8 mouse cellular contexts compared by ENCODE assay signal in genomic region chr11:81153841-81154240, GRCm38 (mm10).
DNase-seq lines count a peak whose midpoint lies in the region; ATAC-seq and TF ChIP-seq lines count a peak whose summit lies in the region.

No protein-coding gene starts in this region.

- H3K4me1 ChIP-seq in cerebellum, adult 2 months (ENCODE audit: control insufficient read depth, insufficient read depth, low read length) = no peaks in the 10 kb centered on the region
- peaks cover 3% of the 10 kb centered on the region; the same call in 1 of the 2 replicates for H3K4me1 ChIP-seq in neural tube, embryonic 11.5 days (ENCODE audit: control insufficient read depth, insufficient read depth, low read length)
- peaks cover 31% of the 10 kb centered on the region for H3K4me1 ChIP-seq in limb, embryonic 10.5 days
- peaks cover 16% of the 10 kb centered on the region for H3K4me1 ChIP-seq in stomach, embryonic 16.5 days (ENCODE audit: control insufficient read depth, insufficient read depth, low read length)

- no peaks in the 10 kb centered on the region for H3K36me3 ChIP-seq in neural tube, embryonic 11.5 days (ENCODE audit: control insufficient read depth, insufficient read depth, low read length)
- no peaks in the 10 kb centered on the region for H3K36me3 ChIP-seq in limb, embryonic 10.5 days
- H3K36me3 ChIP-seq in stomach, embryonic 16.5 days (ENCODE audit: control insufficient read depth, insufficient read depth, low read length) = no peaks in the 10 kb centered on the region

- WGBS in cerebellum, adult 2 months = 17% methylated on average over 13 of the region's 13 CpGs
- 17% methylated on average over 13 of the region's 13 CpGs for WGBS in neural tube, embryonic 11.5 days
- 18% methylated on average over 13 of the region's 13 CpGs for WGBS in limb, embryonic 10.5 days
- 10% methylated on average over 13 of the region's 13 CpGs for WGBS in stomach, embryonic 16.5 days

- no peak for DNase-seq in cerebellum, adult 2 months
- DNase-seq in neural tube, embryonic 11.5 days (ENCODE audit: low spot score) = no peak
- no peak for DNase-seq in neural tube, embryonic 10.5 days (ENCODE audit: extremely low spot score, low spot score)
- DNase-seq in limb, embryonic 10.5 days (ENCODE audit: low spot score) = no peak
- DNase-seq in yolk sac, embryonic 10.5 days (ENCODE audit: low spot score) = no peak

- TF ChIP-seq POLR2A in cerebellum, adult 2 months (IDR thresholded peaks at IDR 0.05; ENCODE audit: borderline replicate concordance, insufficient read depth, low read length) = no peak

- no peak overlapping the region for H3K9ac ChIP-seq in neural tube, embryonic 11.5 days (ENCODE audit: low read length)
- no peak overlapping the region for H3K9ac ChIP-seq in stomach, embryonic 16.5 days (ENCODE audit: low read length)

- no peaks in the 10 kb centered on the region for H3K9me3 ChIP-seq in neural tube, embryonic 11.5 days (ENCODE audit: control insufficient read depth, low read length)
- no peaks in the 10 kb centered on the region for H3K9me3 ChIP-seq in limb, embryonic 10.5 days (replicated peaks)
- H3K9me3 ChIP-seq in stomach, embryonic 16.5 days (replicated peaks; ENCODE audit: control insufficient read depth, low read length) = no peaks in the 10 kb centered on the region

- no peaks in the 10 kb centered on the region; the same call in 1 of the 2 replicates for H3K27me3 ChIP-seq in cerebellum, adult 2 months (ENCODE audit: control insufficient read depth, insufficient read depth, low read length)
- H3K27me3 ChIP-seq in neural tube, embryonic 11.5 days (ENCODE audit: control insufficient read depth, insufficient read depth, low read length) = peaks cover 12% of the 10 kb centered on the region; the same call in 1 of the 2 replicates
- peaks cover 78% of the 10 kb centered on the region for H3K27me3 ChIP-seq in limb, embryonic 10.5 days (ENCODE audit: low read depth, poor library complexity, severe bottlenecking)
- H3K27me3 ChIP-seq in stomach, embryonic 16.5 days (ENCODE audit: control insufficient read depth, insufficient read depth, low read length) = peaks cover 53% of the 10 kb centered on the region

- no peak for ATAC-seq in cerebellum, adult (ENCODE audit: insufficient number of reproducible peaks, low FRiP score, low TSS enrichment)
- ATAC-seq in neural tube, embryonic 11.5 days (ENCODE audit: insufficient read depth, low FRiP score, low TSS enrichment) = no peak
- no peak for ATAC-seq in stomach, embryonic 16.5 days (ENCODE audit: insufficient read depth, low FRiP score)
- ATAC-seq in granulocyte monocyte progenitor cell, adult 5-6 weeks (replicated peaks; ENCODE audit: poor library complexity, severe bottlenecking) = no peak

- no peak overlapping the region for H3K27ac ChIP-seq in cerebellum, adult 2 months (ENCODE audit: insufficient read depth, low read length)
- H3K27ac ChIP-seq in neural tube, embryonic 11.5 days (ENCODE audit: low read depth, low read length) = no peak overlapping the region
- H3K27ac ChIP-seq in limb, embryonic 10.5 days = no peak overlapping the region
- no peak overlapping the region for H3K27ac ChIP-seq in stomach, embryonic 16.5 days (ENCODE audit: low read length)

- no peak for TF ChIP-seq CTCF in cerebellum, adult 2 months (IDR thresholded peaks at IDR 0.05; ENCODE audit: borderline replicate concordance, insufficient read depth, low read depth, low read length)

- peak overlapping the region; percentile 96 for H3K4me2 ChIP-seq in neural tube, embryonic 11.5 days (ENCODE audit: low read depth)
- H3K4me2 ChIP-seq in stomach, embryonic 16.5 days (ENCODE audit: low read depth, low read length) = peak overlapping the region; percentile 92

- peak overlapping the region; percentile 44 for H3K4me3 ChIP-seq in cerebellum, adult 2 months (replicated peaks; ENCODE audit: insufficient read depth, low read depth, low read length)
- peak overlapping the region; percentile 61 for H3K4me3 ChIP-seq in neural tube, embryonic 11.5 days (ENCODE audit: low read depth, low read length)
- peak overlapping the region; percentile 71 for H3K4me3 ChIP-seq in limb, embryonic 10.5 days
- no peak overlapping the region; the same call in 1 of the 2 replicates for H3K4me3 ChIP-seq in stomach, embryonic 16.5 days (replicated peaks; ENCODE audit: low read length)
